Mouse (Mus musculus): ENCODE measurements around the gene Brms1.

- TF ChIP-seq POLR2A (IDR thresholded peaks at IDR 0.05; ENCODE audit: insufficient read depth, low read depth, low read length) (peak; percentile 93), CTCF (IDR thresholded peaks at IDR 0.05) (peak; percentile 60), EP300 (IDR thresholded peaks at IDR 0.05; ENCODE audit: insufficient read depth, low read depth, low read length) (peak; percentile 37; the same call in 1 of the 2 replicates)
Measured at GRCm38 (mm10) chr19:5087884-5088728, 47.0 kb downstream of the Brms1 start, which contains the start of gene Yif1a.

Data from heart, adult 2 months (tissue).